Mouse (Mus musculus) urinary bladder, postnatal 10 days (tissue): ENCODE data around the gene Ank3.

Source experiments
- DNase-seq: peaks from one replicate; pipeline ENCODE4 v3.0.0; 2022; ENCODE audit warnings: low spot score

Ank3 gene

DNA sequence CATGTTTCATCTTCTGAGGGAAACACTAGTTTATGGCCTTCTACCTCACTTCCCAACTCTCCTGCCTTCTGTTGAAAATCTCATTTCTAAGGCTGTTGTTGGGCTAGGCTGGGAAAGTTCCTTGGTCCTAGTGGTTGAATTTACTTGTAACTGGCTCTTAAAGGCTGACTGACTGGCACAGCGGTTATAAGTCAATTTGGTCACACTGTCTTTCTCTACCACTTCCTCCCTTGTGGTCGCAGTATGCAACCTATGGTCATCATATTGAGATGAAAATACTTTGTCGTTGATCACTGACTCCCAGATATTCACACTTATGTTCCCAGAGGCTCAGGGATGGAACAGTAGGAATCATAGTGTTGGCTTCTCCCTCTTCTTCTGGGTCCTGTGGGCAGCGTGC, 584.1 kb downstream of the Ank3 start:
- no peak for DNase-seq

DNA sequence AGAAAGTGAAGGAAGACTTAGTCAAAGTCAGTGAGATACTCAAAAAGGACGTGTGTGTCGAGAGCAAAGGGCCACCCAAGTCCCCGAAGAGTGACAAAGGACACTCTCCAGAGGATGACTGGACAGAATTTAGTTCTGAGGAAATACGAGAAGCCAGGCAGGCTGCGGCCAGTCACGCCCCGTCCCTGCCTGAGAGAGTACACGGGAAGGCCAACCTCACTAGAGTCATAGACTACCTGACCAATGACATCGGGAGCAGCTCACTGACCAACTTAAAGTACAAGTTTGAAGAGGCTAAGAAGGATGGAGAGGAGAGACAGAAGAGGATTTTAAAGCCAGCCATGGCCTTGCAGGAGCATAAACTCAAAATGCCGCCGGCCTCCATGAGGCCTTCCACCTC, 588.9 kb downstream of the Ank3 start:
- no peak for DNase-seq

DNA sequence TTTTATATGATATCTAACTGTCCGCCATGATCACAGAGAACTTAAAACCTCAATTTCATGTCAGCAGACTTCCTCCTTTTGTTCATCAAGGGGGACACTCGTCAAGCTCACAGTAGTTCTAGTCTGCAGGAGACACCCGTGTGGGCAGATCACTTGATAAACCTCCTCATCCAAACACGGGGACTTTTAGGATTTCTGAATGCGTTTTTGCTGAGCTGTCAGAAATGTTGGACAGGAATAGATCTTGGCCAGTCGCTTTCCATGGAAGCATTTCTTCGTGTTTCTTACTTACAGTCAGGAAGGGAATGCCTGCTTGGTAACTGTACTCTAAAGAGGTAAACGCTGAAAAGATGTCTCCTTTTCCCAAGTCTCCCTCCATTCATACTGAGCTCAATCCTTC, 598.5 kb downstream of the Ank3 start:
- DNase-seq, result no peak

DNA sequence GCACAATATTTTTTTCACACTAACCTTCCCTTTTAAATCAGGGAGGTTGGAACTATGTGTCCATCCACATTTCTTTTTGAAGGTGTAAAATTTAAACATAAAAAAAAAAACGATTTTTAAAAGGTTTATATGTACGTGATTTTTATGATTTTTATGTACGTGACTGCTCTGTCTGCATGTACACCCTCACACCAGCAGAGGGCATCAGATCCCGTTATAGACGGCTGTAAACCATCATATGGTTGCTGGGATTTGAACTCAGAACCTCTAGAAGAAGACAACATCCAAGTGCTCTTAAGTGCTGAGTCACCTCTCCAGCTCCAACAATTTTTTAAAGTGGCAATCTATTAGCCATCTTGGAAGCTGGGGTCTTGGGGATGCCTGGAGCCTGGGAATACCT, 605.5 kb downstream of the Ank3 start:
- no peak for DNase-seq

GRCm38 (mm10) chr10:70004831-70005230, 606.3 kb downstream of the Ank3 start:
- no peak for DNase-seq

DNA sequence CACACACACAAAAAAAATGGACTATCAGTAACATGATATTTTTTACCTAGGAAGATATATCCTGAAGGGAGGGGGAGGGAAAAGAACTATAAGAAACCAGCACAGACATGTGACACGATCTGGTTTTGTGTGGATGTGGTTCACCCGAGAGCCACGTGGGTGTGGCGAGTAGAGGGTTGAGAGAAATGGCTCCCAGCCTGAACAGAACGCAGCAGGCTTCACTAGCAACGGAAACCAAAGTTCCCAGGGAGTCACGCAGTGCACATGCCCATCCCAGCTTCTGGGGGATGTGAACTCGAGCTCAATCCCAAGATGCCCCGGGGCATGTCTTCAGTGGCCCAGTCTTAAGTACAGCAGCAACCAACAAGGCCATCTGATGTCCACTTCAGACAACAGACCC, 607.8 kb downstream of the Ank3 start:
- DNase-seq, result no peak

DNA sequence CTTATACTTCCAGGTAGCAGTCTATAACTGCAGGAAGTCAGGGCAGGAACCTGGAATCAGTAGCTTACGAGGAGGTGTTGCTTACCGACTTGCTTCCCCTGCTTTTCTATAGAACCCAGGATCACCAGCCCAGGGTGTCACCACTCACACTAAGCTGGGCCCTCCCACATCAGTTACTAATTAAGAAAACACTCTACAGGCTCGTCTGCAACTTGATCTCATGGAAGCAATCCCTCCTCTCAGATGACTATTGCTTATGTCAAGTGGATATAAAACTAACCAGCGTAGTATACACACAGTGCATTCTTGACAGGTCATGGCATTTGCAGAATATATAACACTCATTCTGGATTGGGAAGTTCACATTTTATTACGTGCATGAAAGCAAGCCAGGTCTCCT, 613.2 kb downstream of the Ank3 start:
- DNase-seq, result no peak

DNA sequence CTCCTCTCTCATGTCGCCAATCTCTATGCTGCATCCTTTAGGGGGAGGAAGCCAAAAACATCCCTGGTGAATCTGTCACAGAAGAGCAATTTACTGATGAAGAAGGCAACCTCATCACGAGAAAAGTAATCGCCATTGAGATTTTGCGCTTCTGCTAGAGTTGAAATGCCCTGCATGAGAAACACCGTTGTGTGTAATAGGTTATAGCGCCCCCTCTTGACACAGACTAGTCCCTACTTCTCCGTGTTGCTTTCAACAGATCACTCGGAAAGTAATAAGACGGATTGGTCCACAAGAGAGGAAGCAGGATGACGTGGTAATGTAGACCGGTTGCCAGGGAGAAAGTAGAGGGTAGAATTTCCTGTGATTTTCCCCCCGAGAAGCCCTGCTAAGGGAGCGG, 615.4 kb downstream of the Ank3 start:
- DNase-seq, result no peak

GRCm38 (mm10) chr10:70015201-70015600, 616.6 kb downstream of the Ank3 start:
- no peak for DNase-seq

GRCm38 (mm10) chr10:70018691-70019090, 620.1 kb downstream of the Ank3 start:
- DNase-seq, result no peak

- no peak for DNase-seq
Observed at GRCm38 (mm10) chr10:70021667-70022066, 623.1 kb downstream of the Ank3 start.

DNA sequence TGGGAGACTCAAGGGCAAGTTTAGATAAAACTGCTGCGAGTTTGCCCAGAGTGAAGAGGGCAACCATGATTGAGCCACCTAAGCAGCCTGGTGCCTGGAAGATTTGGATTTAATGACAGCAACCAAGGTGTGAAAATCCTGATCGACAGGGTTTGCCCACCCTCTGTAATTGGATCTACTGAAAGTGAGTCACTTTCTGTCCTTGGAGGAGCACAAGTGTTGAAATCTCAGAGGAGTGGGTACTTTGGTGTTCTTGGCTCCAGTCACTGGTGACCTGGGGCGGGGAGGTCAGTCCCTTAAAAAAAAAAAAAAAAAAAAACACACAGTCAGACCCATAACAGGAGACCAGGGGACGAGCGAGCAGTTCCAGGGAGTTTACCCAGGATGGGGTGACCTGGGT, 624.0 kb downstream of the Ank3 start:
- no peak for DNase-seq

DNA sequence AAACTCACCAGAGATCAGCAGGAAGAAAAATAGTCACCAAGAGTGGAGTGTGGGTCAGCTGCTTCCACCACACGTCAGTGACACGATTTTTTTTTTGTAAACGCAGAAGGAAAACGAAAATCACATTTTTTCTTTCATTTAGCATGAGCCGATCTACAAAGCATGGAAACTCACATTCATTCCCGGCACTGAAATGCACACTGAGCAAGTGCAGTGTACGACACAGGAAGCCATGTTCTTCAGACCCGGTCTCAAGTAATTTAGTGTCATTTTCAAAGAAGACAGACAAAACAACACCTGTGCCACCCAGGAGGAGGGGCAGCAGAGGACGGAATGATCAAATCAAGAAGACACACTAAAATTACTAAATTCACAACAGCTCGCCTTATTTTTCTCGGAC, 625.3 kb downstream of the Ank3 start:
- DNase-seq, result no peak

DNA sequence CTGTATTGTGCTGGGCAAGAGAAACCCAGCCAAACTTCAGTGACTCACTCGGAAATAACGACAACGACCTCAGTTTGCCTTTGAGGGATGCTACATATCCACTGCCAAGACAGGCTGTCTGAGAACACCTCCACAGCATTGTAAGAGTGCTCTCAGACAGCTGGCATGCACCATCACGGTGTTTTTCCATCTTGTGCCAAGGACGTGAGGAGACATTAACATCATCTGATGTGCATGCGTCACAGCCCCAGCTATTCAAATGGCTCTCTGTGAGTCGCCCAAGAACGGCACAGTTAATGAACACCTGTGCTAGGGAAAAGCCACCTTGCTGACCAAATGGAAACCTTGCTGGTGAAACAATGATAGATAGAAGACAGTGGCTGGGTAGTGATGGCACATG, 633.4 kb downstream of the Ank3 start:
- DNase-seq, result no peak

GRCm38 (mm10) chr10:70032982-70033381, 634.4 kb downstream of the Ank3 start:
- no peak for DNase-seq

DNA sequence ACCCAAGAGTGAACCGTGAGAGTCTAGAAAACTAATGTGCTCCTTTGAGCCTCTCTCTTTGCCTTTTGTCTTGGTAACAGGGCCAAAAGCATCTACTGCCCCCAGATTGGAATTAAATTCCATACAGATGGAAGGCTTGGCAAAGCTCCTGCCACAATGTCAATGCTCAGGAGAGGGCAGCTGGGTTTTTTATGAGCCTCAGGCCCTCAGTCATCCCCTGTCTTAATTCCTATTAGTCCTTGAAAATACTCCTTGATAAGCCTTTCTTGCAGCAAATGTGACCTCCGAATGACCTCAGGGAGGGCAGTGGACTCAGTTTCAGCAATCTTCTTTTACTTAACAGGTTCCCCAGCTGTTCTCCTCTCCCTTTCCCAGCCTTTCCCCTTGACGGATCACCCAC, 635.3 kb downstream of the Ank3 start:
- DNase-seq, result no peak

GRCm38 (mm10) chr10:70039871-70040291, 641.3 kb downstream of the Ank3 start:
- no peak for DNase-seq

- no peak for DNase-seq
Observed at GRCm38 (mm10) chr10:70041562-70041961, 643.0 kb downstream of the Ank3 start.

GRCm38 (mm10) chr10:70045722-70046121, 647.1 kb downstream of the Ank3 start:
- DNase-seq, result no peak

DNA sequence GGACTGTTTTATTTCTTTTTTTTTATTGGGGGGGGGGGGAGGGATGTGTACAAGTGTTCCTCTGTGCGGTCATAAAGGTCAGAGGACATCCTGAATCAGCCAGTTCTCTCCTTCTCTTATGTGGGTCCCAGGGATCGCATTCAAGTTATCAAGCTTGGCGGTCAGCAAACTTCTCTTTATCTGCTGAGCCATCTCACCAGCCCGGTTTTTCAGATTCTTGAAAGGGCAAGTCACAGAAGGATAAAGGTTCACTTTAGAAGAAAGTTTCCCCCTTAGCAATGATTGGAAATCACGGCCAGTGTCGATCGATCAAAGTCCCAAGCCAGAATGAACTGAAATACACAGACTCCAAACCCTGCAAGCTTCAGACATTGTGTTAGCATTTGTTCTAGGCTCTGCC, 651.2 kb downstream of the Ank3 start:
- no peak for DNase-seq

DNA sequence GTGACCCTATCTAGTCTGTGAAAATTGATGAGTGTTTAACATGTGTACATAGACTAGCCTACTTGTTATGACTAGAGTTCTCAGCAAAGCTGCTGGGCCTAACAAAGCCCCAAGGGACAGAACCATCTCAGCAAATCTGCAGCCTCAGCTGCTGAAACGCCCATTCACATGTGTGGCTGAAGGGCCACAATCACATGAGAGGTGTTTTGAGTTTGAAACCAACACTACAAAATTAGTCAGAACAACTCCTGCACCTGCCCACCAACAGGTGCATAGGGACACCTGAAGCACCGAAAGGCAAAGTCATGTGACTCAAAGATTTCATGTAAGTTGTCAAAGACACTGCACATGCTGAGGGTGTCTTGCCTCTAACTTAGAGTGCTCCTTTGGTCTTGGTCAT, 656.7 kb downstream of the Ank3 start:
- DNase-seq, result no peak

DNA sequence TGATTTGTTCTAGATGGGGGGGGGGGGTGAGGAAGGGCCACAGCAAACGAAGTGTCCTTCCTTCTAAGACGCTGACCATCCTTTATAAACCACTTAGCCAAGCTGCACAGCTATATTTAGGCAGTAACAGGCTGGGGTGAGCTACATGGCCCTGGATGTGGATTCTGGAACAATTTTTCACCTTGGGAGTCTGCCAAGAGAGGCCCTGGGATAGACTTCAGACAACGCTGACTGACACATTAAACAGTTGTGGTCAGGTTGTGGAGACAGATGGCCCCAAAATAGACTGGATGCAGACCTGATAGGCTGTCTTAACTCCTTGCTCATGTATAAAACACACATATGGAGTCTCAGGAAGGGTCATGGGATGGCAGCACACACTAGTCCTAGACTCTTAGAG, 658.5 kb downstream of the Ank3 start:
- no peak for DNase-seq

DNA sequence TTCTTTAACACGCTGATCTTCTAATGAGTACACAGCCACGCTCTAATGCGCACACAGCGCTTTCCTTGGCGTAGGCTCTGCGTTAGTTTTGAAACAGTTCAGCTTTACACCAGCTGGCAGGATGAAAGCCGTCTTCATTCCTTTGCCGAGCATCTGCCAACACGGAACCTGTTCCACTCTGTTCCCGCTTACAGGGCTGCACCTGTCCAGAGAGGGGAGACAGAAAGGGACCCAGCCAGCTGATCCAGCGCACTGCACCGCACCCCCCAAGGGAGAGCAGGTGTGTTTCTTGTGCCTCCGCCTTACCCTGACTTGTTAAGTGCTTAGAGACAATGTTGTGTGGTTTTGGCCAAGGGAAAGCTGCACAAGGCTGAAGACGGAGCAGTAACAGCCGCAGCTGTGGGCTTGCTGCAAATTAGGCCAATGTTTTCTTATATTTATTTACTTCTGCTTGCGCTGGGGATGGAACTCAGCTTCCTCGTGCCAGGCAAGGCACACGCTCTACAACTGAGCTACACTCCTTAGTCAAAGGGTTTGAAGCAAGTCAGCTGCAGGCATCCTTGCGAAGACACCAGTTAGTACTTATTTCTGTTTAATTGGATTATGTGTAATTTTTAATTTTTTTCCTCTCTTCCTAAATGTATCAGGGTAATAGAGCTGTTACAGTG, 661.6 kb downstream of the Ank3 start:
- DNase-seq, result no peak

DNA sequence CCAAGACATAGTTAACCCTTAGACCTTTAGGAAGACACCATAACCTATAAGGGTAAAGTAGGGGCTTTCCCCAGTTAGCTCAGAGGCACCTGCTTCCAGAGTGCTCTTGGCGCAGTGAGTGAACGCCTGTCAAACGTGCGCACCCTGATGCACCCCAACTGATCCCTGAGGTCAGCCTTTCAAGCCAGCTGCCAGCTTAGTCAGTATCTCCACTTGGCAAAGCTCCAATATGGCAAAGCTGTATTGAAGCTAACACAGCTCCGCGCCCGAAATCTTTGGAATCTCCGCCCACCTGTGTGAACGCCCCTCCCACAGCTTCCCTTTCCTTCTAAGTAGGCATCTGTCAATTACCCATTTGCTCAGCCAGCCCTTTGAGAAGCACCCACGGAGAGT, 662.1 kb downstream of the Ank3 start:
- DNase-seq, result no peak
